Mouse (Mus musculus) C2C12 (cell line): ENCODE measurements at regions not wholly inside any gene's neighbourhood (a gene's known extent, or its start where the extent isn't known, plus 50 kb on each side); places are given as distances from the start of the nearest gene placed in this dataset.

Experiments used
- CEBPB ChIP-seq: IDR thresholded peaks from one replicate; pipeline ENCODE4 v1.6.1; 2011; ENCODE audit warnings: low read depth, mild to moderate bottlenecking, control low read depth, moderate library complexity
- CTCF ChIP-seq: IDR thresholded peaks from one replicate; pipeline ENCODE4 v1.5.1; 2011; ENCODE audit not compliant: control insufficient read depth, insufficient read depth, insufficient read length
- FOSL1 ChIP-seq: IDR thresholded peaks from one replicate; pipeline ENCODE4 v1.8.0; 2011; ENCODE audit warnings: mild to moderate bottlenecking, low read length; ENCODE audit not compliant: poor library complexity, insufficient read depth, severe bottlenecking
- MAX ChIP-seq: IDR thresholded peaks from one replicate; pipeline ENCODE4 v1.6.1; 2011; ENCODE audit warnings: mild to moderate bottlenecking, control low read depth
- MYOD1 ChIP-seq: IDR thresholded peaks from one replicate; pipeline ENCODE4 v1.6.1; 2011; ENCODE audit warnings: low read depth; ENCODE audit not compliant: control insufficient read depth, insufficient read length
- USF1 ChIP-seq: IDR thresholded peaks from one replicate; pipeline ENCODE4 v1.6.1; 2011; ENCODE audit warnings: low read depth, mild to moderate bottlenecking, control low read depth, moderate library complexity

- TF ChIP-seq USF1 (no peak), CTCF (no peak), MAX (no peak), FOSL1 (no peak), CEBPB (no peak), MYOD1 (no peak)
Measured at GRCm38 (mm10) chr19:54323276-54323675, 279.3 kb downstream of the Adra2a start.
